Mouse (Mus musculus) spleen, postnatal 36 days (tissue): Measurements from ENCODE around the gene Zbtb20.

ENCODE experiments used
- DNase-seq, 2 experiments: peaks; one replicate each; pipeline ENCODE4 v3.0.0; 2022; ENCODE audit warnings: low spot score in 2 of 2, mixed read lengths in 1 of 2

Gene Zbtb20

GRCm38 (mm10) chr16:43360112-43360511, 484.4 kb downstream of the Zbtb20 start:
- DNase-seq = no peak

GRCm38 (mm10) chr16:43360838-43361480, 485.3 kb downstream of the Zbtb20 start:
- DNase-seq = no peak

- no peak for DNase-seq
Observed at GRCm38 (mm10) chr16:43362651-43363300, 487.1 kb downstream of the Zbtb20 start.

GRCm38 (mm10) chr16:43363316-43363715, 487.6 kb downstream of the Zbtb20 start:
- DNase-seq = no peak

GRCm38 (mm10) chr16:43363751-43364515, 488.3 kb downstream of the Zbtb20 start:
- DNase-seq = peak; percentile 65 to 68

GRCm38 (mm10) chr16:43364516-43364910, 488.8 kb downstream of the Zbtb20 start:
- DNase-seq = no peak

- DNase-seq = no peak
Observed at GRCm38 (mm10) chr16:43365277-43365676, 489.6 kb downstream of the Zbtb20 start.

- DNase-seq = no peak
Observed at GRCm38 (mm10) chr16:43370496-43371020, 494.9 kb downstream of the Zbtb20 start.

GRCm38 (mm10) chr16:43376782-43377181, 501.1 kb downstream of the Zbtb20 start:
- no peak for DNase-seq

- no peak for DNase-seq
Observed at GRCm38 (mm10) chr16:43379351-43380325, 504.0 kb downstream of the Zbtb20 start.

GRCm38 (mm10) chr16:43381183-43381582, 505.5 kb downstream of the Zbtb20 start:
- no peak for DNase-seq

- DNase-seq = no peak
Observed at GRCm38 (mm10) chr16:43383149-43383740, 507.6 kb downstream of the Zbtb20 start.

GRCm38 (mm10) chr16:43384953-43385619, 509.4 kb downstream of the Zbtb20 start:
- no peak for DNase-seq

GRCm38 (mm10) chr16:43385620-43386210, 510.0 kb downstream of the Zbtb20 start:
- DNase-seq = no peak

GRCm38 (mm10) chr16:43386426-43386825, 510.7 kb downstream of the Zbtb20 start:
- no peak for DNase-seq

- DNase-seq = no peak
Observed at GRCm38 (mm10) chr16:43388389-43388788, 512.7 kb downstream of the Zbtb20 start.

- DNase-seq = no peak
Observed at GRCm38 (mm10) chr16:43390387-43390786, 514.7 kb downstream of the Zbtb20 start.

- DNase-seq = no peak
Observed at GRCm38 (mm10) chr16:43393382-43393781, 517.7 kb downstream of the Zbtb20 start.

GRCm38 (mm10) chr16:43394013-43394568, 518.4 kb downstream of the Zbtb20 start:
- no peak for DNase-seq

- no peak for DNase-seq
Observed at GRCm38 (mm10) chr16:43394760-43395159, 519.1 kb downstream of the Zbtb20 start.
